In the genomic region with DNA sequence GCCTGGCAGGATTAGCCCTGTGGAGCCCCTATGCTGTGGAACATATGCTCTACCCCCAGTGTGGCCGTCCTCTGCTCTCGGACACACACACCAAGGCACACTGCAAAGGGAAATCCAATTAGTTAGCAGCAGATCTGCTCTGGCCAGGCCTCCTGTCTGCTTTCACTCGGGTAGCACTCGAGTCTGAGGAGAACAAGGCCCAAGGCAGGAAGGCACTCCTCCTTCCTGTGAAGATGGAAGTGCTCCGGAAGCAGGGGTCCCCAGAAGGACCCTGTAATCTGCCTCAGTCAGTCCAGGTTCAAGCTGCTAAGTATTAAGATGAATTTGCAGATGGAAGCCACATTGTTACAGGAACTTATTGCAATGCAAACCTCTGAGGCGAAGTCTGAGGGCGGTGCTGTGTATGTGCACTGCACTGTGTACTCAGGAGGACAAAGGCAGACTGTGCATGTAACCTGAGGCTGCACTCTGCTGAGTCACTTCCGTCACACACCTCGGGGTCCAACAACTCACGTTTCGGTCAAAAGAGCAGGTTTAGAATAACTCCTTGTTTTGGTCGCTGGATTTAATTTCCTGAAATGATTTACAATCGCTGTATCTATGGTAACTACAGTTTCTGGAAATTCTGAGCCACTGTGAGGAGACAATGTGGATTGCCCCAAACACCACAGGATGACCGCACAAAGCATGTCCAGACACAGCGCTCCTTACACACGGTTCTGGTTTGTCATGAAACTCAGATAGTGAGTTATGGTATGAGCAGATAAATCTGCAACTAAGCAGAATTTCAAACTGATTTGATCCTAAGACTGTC, we compare ENCODE assay signal across 8 mouse cellular contexts. TPM values are rescaled to one million over a fixed set of nuclear protein-coding genes. Genes with fewer than 3 reads are reported as not detected.
A peak's percentile ranks its signal among the peaks of the same experiment; 100 is the strongest.
DNase-seq lines count a peak whose midpoint lies in the region; ATAC-seq and TF ChIP-seq lines count a peak whose summit lies in the region.

No protein-coding gene starts in this region.

- H3K79me2 ChIP-seq in heart, adult 2 months (replicated peaks; ENCODE audit: control insufficient read depth, insufficient read depth, low read length) = peaks cover 15% of the 10 kb centered on the region

- TF ChIP-seq EP300 in heart, adult 2 months (IDR thresholded peaks at IDR 0.05; ENCODE audit: insufficient read depth, low read depth, low read length) = no peak
- TF ChIP-seq EP300 in liver, embryonic 14.5 days (IDR thresholded peaks at IDR 0.05; ENCODE audit: low read depth) = no peak

- no peak overlapping the region; the same call in 1 of the 2 replicates for H3K9ac ChIP-seq in heart, adult 2 months (ENCODE audit: low read depth, low read length)
- no peak overlapping the region for H3K9ac ChIP-seq in liver, embryonic 14.5 days (replicated peaks)
- peak overlapping the region; percentile 15 for H3K9ac ChIP-seq in stomach, embryonic 14.5 days (replicated peaks; ENCODE audit: low read depth, low read length)

- H3K4me1 ChIP-seq in heart, adult 2 months (ENCODE audit: control insufficient read depth, insufficient read depth, low read length) = peaks cover 35% of the 10 kb centered on the region
- peaks cover 15 to 46% of the 10 kb centered on the region in 2 experiments for H3K4me1 ChIP-seq in liver, embryonic 14.5 days (replicated peaks; ENCODE audit: control insufficient read depth in 2 of 2, insufficient read depth in 2 of 2, low read length in 1 of 2)
- peaks cover 35% of the 10 kb centered on the region for H3K4me1 ChIP-seq in stomach, embryonic 14.5 days (ENCODE audit: control insufficient read depth, insufficient read depth, low read length)

- no peaks in the 10 kb centered on the region for H3K9me3 ChIP-seq in liver, embryonic 14.5 days (ENCODE audit: control insufficient read depth, low read length)
- H3K9me3 ChIP-seq in stomach, embryonic 14.5 days (ENCODE audit: control insufficient read depth, low read depth, low read length) = no peaks in the 10 kb centered on the region

- no peak for DNase-seq in heart, adult 2 months
- DNase-seq in heart, adult 9 months (ENCODE audit: low spot score in 2 of 2) = no peak
- DNase-seq in hindlimb bud, embryonic 11.5 days (ENCODE audit: extremely low spot score, low read depth, low spot score) = peak; percentile 77
- DNase-seq in liver, embryonic 14.5 days (ENCODE audit: low read depth in 3 of 3, low spot score in 3 of 3) = no peak
- DNase-seq in adrenal gland, adult 8-10 months = no peak
- no peak for DNase-seq in adipocyte (ENCODE audit: low spot score)

- H3K27me3 ChIP-seq in heart, adult 2 months (ENCODE audit: control insufficient read depth, insufficient read depth, low read length) = no peaks in the 10 kb centered on the region
- no peaks in the 10 kb centered on the region for H3K27me3 ChIP-seq in liver, embryonic 14.5 days (ENCODE audit: control insufficient read depth, insufficient read depth, low read length)
- no peaks in the 10 kb centered on the region for H3K27me3 ChIP-seq in stomach, embryonic 14.5 days (ENCODE audit: control insufficient read depth, insufficient read depth, low read length)

- intact Hi-C loops in heart, adult 2 months (cut with DNase I) = no loop called here

- H3K27ac ChIP-seq in heart, adult 2 months = peak overlapping the region; percentile 44
- H3K27ac ChIP-seq in liver, embryonic 14.5 days = peak overlapping the region; percentile 32; the same call in 1 of the 2 replicates
- H3K27ac ChIP-seq in stomach, embryonic 14.5 days (ENCODE audit: low read length) = peak overlapping the region; percentile 96

- no peak overlapping the region; the same call in 1 of the 2 replicates for H3K4me2 ChIP-seq in liver, embryonic 14.5 days (ENCODE audit: low read depth)
- H3K4me2 ChIP-seq in stomach, embryonic 14.5 days (replicated peaks; ENCODE audit: low read depth, low read length) = peak overlapping the region; percentile 22; the same call in 1 of the 2 replicates

- no peak for TF ChIP-seq POLR2A in heart, adult 2 months (IDR thresholded peaks at IDR 0.05; ENCODE audit: insufficient read depth, low read depth, low read length)

- no peak overlapping the region for H3K4me3 ChIP-seq in heart, adult 2 months
- no peak overlapping the region for H3K4me3 ChIP-seq in liver, embryonic 14.5 days (ENCODE audit: insufficient read depth in 1 of 2, low read depth in 2 of 2, low read length in 2 of 2)
- H3K4me3 ChIP-seq in stomach, embryonic 14.5 days (ENCODE audit: low read depth, low read length) = no peak overlapping the region

- H3K36me3 ChIP-seq in heart, adult 2 months (ENCODE audit: control insufficient read depth, insufficient read depth, low read length) = no peaks in the 10 kb centered on the region
- H3K36me3 ChIP-seq in liver, embryonic 14.5 days (replicated peaks; ENCODE audit: control insufficient read depth, insufficient read depth, low read depth) = no peaks in the 10 kb centered on the region
- H3K36me3 ChIP-seq in stomach, embryonic 14.5 days (ENCODE audit: control insufficient read depth, insufficient read depth, low read length) = no peaks in the 10 kb centered on the region

- peak; percentile 48 for ATAC-seq in common myeloid progenitor, adult 5-6 weeks (replicated peaks; ENCODE audit: low read depth, poor library complexity, severe bottlenecking)
- ATAC-seq in liver, embryonic 14.5 days (ENCODE audit: insufficient read depth) = peak; percentile 45
- peak; percentile 85 for ATAC-seq in stomach, embryonic 14.5 days (ENCODE audit: insufficient number of reproducible peaks, insufficient read depth, low FRiP score, low read depth)

- WGBS in heart, adult 2 months = 37% methylated on average over 16 of the region's 16 CpGs
- 19% methylated on average over 16 of the region's 16 CpGs for WGBS in liver, embryonic 14.5 days (ENCODE audit: insufficient replicate concordance)
- WGBS in stomach, embryonic 14.5 days = 33% methylated on average over 16 of the region's 16 CpGs

- TF ChIP-seq CTCF in heart, adult 2 months (IDR thresholded peaks at IDR 0.05) = no peak
- no peak for TF ChIP-seq CTCF in liver, embryonic 14.5 days (IDR thresholded peaks at IDR 0.05; ENCODE audit: low read depth)

RNA-seq across cellular contexts. Expression of a gene that starts 20.5 kb away (rescaled TPM):
- total RNA-seq in heart, adult 2 months (2021) = 100 to 1,000 TPM; 136 to 151 TPM
- polyA plus RNA-seq in heart, adult 2 months (2012; rRNA removed) = 112 and 163 TPM in 2 replicates
- 59.1 and 69.4 TPM in 2 replicates for total RNA-seq in common myeloid progenitor, adult 5-6 weeks (2017)
- 20.6 and 24.2 TPM in 2 replicates for polyA plus RNA-seq in liver, embryonic 14.5 days (2012; rRNA removed)
- polyA plus RNA-seq in liver, embryonic 14.5 days (2014; fragmentation: Nextera tagmentation; extraction: Ambion mirVana) = 10.7 and 14.1 TPM in 2 replicates
- polyA plus RNA-seq in stomach, embryonic 14.5 days (2014; fragmentation: Nextera tagmentation; extraction: Ambion mirVana) = 21.6 and 22.3 TPM in 2 replicates
- 100 to 1,000 TPM; 149 to 177 (median 165) TPM for total RNA-seq in adrenal gland, adult 8-10 months (2022)

RNA-seq across cellular contexts. Expression of a gene that starts 38.0 kb away (rescaled TPM):
- total RNA-seq in heart, adult 2 months (2021) = 10 to 100 TPM; 44.5 to 55.2 TPM
- 43.4 and 52.4 TPM in 2 replicates for polyA plus RNA-seq in heart, adult 2 months (2012; rRNA removed)
- 116 and 132 TPM in 2 replicates for total RNA-seq in common myeloid progenitor, adult 5-6 weeks (2017)
- polyA plus RNA-seq in liver, embryonic 14.5 days (2012; rRNA removed) = 85.1 and 105 TPM in 2 replicates
- polyA plus RNA-seq in liver, embryonic 14.5 days (2014; fragmentation: Nextera tagmentation; extraction: Ambion mirVana) = 145 and 150 TPM in 2 replicates
- 309 and 325 TPM in 2 replicates for polyA plus RNA-seq in stomach, embryonic 14.5 days (2014; fragmentation: Nextera tagmentation; extraction: Ambion mirVana)
- total RNA-seq in adrenal gland, adult 8-10 months (2022) = 10 to 100 TPM; 58.4 to 66.3 (median 59.3) TPM

RNA-seq across cellular contexts. Expression of a gene that starts 56.3 kb away (rescaled TPM):
- total RNA-seq in heart, adult 2 months (2021) = 10 to 100 TPM; 14.7 to 19.4 TPM
- polyA plus RNA-seq in heart, adult 2 months (2012; rRNA removed) = 5.3 and 10.1 TPM in 2 replicates
- total RNA-seq in common myeloid progenitor, adult 5-6 weeks (2017) = 10.5 and 13.1 TPM in 2 replicates
- 2.9 and 3.1 TPM in 2 replicates for polyA plus RNA-seq in liver, embryonic 14.5 days (2012; rRNA removed)
- polyA plus RNA-seq in liver, embryonic 14.5 days (2014; fragmentation: Nextera tagmentation; extraction: Ambion mirVana) = 1.8 and 2.4 TPM in 2 replicates
- polyA plus RNA-seq in stomach, embryonic 14.5 days (2014; fragmentation: Nextera tagmentation; extraction: Ambion mirVana) = 6.4 and 7.5 TPM in 2 replicates
- total RNA-seq in adrenal gland, adult 8-10 months (2022) = 10 to 100 TPM; 35.3 to 36.2 (median 35.8) TPM

Comparison
In these comparisons a context has a peak if more than half of its experiments do, and no peak if none do; other contexts are left out.
1. H3K27ac ChIP-seq: peak in every context shown above with its lines; median percentile 96 in stomach, embryonic 14.5 days; 44 in heart, adult 2 months; 32 in liver, embryonic 14.5 days.